Mouse (Mus musculus): ENCODE data around the gene Hs3st3b1.

Gene Hs3st3b1

GRCm38 (mm10) chr11:63891479-63892020, 30.5 kb downstream of the Hs3st3b1 start:
- DNase-seq (ENCODE audit: extremely low spot score, low read depth, low spot score), result no peak

- DNase-seq (ENCODE audit: extremely low spot score, low read depth, low spot score), result no peak
Measured at GRCm38 (mm10) chr11:63883385-63883784, 38.7 kb downstream of the Hs3st3b1 start.

GRCm38 (mm10) chr11:63880296-63880695, 41.8 kb downstream of the Hs3st3b1 start:
- DNase-seq (ENCODE audit: extremely low spot score, low read depth, low spot score), result no peak

DNA sequence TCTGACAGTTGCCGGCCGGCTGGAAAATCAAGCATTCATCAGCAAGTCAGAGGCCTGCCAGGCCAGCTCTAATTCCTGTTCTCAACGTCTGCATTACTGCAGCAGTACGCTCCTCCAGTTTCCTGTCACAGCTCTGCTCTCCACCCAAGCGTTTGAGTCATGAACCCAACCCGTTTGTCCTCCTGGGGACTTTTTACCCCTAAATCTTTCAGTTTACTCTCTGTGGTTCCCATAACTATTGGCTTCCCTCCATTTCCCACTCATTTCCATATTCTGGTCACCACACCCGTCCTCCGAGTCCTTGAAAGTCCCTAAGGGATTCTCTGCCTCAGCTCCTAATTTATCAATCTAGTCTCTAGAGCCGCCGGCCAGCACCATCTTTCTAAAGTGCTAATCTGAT, 42.8 kb downstream of the Hs3st3b1 start:
- DNase-seq (ENCODE audit: extremely low spot score, low read depth, low spot score), result no peak

DNA sequence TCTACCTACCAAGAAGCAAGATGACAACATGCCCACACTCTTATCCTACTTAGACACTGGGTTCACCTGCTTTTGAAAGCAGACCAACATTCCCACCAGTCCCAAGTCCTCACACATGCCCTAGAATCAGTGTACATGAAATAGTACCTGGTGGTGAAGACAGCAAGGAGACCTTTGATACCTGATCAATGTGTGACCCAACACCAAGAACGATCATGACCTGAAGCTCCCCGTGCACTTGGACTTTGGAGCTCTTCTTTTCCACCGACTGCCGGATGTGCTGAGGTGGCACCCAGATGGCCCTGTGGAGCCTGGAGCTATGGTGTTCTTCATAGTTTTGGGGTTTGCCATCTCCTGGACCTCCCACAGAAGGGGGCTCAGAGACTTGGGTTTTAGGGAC, 43.5 kb downstream of the Hs3st3b1 start:
- no peak for DNase-seq (ENCODE audit: extremely low spot score, low read depth, low spot score)

DNA sequence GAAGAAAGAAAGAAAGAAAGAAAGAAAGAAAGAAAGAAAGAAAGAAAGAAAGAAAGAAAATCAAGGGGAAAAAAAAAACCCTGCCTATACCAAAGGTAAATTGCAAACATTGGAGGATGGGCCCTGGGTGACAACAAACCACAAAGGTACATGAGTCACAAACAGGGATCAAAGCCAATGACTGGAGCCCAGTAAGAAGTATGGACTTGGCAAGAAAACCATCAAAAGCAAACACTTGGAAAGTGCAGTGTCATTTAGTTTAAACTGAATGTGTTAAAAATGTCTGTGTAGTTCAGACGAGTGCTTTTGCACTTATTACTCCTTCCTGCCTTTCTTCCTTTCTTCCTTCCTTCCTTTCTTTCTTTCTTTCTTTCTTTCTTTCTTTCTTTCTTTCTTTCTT, 59.3 kb downstream of the Hs3st3b1 start:
- DNase-seq (ENCODE audit: extremely low spot score, low read depth, low spot score), result no peak

DNA sequence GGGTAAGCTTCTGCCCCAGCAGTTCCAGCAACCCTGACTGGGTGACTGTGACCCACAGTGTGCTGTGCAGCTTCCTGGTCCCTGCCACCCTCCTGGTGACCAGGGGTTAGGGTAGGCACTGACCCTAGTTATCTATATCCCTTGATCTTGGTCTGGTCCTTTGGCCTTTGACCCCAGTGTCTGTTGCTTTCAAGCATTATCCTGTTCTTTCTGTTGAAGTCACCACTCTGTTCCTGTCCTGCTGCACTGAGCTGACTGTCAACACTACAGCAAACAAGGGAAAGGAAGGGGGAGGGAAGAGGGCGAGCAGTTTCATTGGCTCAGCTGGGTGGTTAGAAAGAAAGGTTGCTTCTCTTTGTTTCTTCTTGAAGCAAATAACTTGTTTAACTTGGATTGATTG, 60.1 kb downstream of the Hs3st3b1 start:
- no peak for DNase-seq (ENCODE audit: extremely low spot score, low read depth, low spot score)

GRCm38 (mm10) chr11:63851041-63851730, 70.9 kb downstream of the Hs3st3b1 start:
- no peak for DNase-seq (ENCODE audit: extremely low spot score, low read depth, low spot score)

GRCm38 (mm10) chr11:63850261-63850660, 71.8 kb downstream of the Hs3st3b1 start:
- no peak for DNase-seq (ENCODE audit: extremely low spot score, low read depth, low spot score)

DNA sequence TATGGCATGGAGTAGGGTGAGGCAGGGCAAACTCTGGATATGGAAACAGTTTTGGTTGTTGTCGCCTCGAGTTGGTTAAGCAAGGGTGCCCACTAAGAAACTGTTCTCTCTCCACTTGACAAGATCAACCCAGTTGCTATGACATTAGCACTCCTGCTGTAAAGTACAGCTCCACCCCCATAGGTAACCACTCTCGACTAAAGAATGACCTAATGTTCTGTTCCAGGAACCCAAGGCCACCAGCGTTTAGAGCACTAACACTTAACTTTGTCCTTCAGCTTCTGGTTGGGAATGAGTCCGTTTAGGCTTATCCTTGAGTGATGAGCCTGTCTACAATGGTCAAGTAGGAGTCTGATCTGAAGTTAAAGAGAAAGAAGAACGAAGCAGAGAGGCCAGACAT, 76.7 kb downstream of the Hs3st3b1 start:
- no peak for DNase-seq (ENCODE audit: extremely low spot score, low read depth, low spot score)

- DNase-seq (ENCODE audit: extremely low spot score, low read depth, low spot score), result no peak
Measured at GRCm38 (mm10) chr11:63844701-63845100, 77.4 kb downstream of the Hs3st3b1 start.

GRCm38 (mm10) chr11:63837526-63837925, 84.6 kb downstream of the Hs3st3b1 start:
- no peak for DNase-seq (ENCODE audit: extremely low spot score, low read depth, low spot score)
